Mouse (Mus musculus): Measurements from ENCODE around the gene Alox5ap. TPM values are rescaled to one million over a fixed set of nuclear protein-coding genes. Genes with fewer than 3 reads are reported as not detected.

Gene Alox5ap
- total and polyA plus RNA-seq, 3 experiments = 19.9 to 25.5 (median 21.1) TPM

GRCm38 (mm10) chr5:149312884-149313652, 48.5 kb downstream of the Alox5ap start:
- no peaks in the 10 kb centered on the region for H3K36me3 ChIP-seq (ENCODE audit: control insufficient read depth, insufficient read depth, low read length)
- 0 out of 2 replicates have a peak overlapping the region, but pooled peaks have one; percentile 8 for H3K4me3 ChIP-seq
- intact Hi-C loops (cut with DNase I) = no loop called here
- no peak overlapping the region for H3K27ac ChIP-seq
- H3K4me1 ChIP-seq (ENCODE audit: control insufficient read depth, insufficient read depth, low read length) = no peaks in the 10 kb centered on the region
- no peaks in the 10 kb centered on the region for H3K27me3 ChIP-seq (ENCODE audit: control insufficient read depth, insufficient read depth, low read length)
- H3K9ac ChIP-seq (ENCODE audit: low read depth, low read length) = peak overlapping the region; percentile 21; the same call in 1 of the 2 replicates
- TF ChIP-seq EP300 (IDR thresholded peaks at IDR 0.05; ENCODE audit: insufficient read depth, low read depth, low read length) (no peak), CTCF (IDR thresholded peaks at IDR 0.05) (no peak), POLR2A (IDR thresholded peaks at IDR 0.05; ENCODE audit: insufficient read depth, low read depth, low read length) (no peak)
- WGBS = 33% methylated on average over 23 of the region's 23 CpGs
- no peaks in the 10 kb centered on the region for H3K79me2 ChIP-seq (replicated peaks; ENCODE audit: control insufficient read depth, insufficient read depth, low read length)
- DNase-seq = peak; percentile 31 to 35

DNA sequence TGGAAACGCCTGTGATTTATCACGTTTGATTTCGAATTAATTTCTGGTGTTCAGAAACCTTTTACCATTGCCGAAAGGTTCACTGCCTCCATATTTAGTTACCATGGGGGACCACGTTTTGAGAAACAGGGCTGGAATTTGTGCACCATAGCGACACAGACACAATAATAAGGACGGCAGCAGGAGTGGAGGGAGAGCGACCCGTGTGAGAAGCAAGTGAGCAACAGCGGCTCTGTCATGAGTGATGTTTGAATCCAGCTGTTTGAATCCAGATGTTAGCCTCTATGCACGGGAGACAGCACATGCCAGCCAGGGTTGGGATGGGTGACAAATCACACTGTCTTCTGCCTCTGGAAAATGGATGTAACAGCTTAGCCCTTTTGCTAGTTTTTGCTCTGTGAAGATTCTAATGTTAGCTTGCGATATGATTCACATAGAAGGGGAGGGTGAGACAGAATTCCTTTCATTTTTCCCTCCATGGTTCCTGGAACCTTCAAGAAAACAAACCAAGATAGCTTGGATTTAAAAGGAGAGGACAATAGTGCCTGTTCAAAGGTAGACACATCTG, 50.0 kb downstream of the Alox5ap start:
- no peak for DNase-seq
- H3K27me3 ChIP-seq (ENCODE audit: control insufficient read depth, insufficient read depth, low read length) = no peaks in the 10 kb centered on the region
- H3K27ac ChIP-seq = no peak overlapping the region
- H3K4me1 ChIP-seq (ENCODE audit: control insufficient read depth, insufficient read depth, low read length) = no peaks in the 10 kb centered on the region
- WGBS = 77% methylated on average over 12 of the region's 12 CpGs
- no peaks in the 10 kb centered on the region for H3K79me2 ChIP-seq (replicated peaks; ENCODE audit: control insufficient read depth, insufficient read depth, low read length)
- TF ChIP-seq POLR2A (IDR thresholded peaks at IDR 0.05; ENCODE audit: insufficient read depth, low read depth, low read length) = no peak
- TF ChIP-seq EP300 (IDR thresholded peaks at IDR 0.05; ENCODE audit: insufficient read depth, low read depth, low read length) = no peak
- no peak overlapping the region for H3K4me3 ChIP-seq
- no peak overlapping the region for H3K9ac ChIP-seq (ENCODE audit: low read depth, low read length)
- intact Hi-C loops (cut with DNase I) = no loop called here
- no peaks in the 10 kb centered on the region for H3K36me3 ChIP-seq (ENCODE audit: control insufficient read depth, insufficient read depth, low read length)

DNA sequence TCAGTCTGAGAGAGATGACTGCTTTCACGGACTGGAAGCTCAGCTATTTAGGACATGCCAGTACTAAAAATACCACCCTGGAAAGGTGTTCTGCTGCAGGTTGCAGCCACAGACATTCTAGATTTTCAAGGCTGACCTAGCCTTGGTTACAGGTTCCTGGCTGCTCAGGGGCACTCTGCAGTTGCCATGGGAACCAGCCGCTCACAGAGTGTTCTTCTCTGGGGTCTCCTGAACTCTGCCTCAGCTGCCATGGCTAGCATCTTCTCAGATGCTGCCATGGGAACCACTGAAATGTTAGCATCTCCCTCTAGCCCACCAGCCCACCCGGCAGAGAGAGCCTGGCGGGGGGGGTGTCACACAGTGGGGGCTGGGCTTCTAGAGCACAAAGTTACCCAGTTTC, 52.4 kb downstream of the Alox5ap start:
- no peak overlapping the region for H3K9ac ChIP-seq (ENCODE audit: low read depth, low read length)
- no peaks in the 10 kb centered on the region for H3K79me2 ChIP-seq (replicated peaks; ENCODE audit: control insufficient read depth, insufficient read depth, low read length)
- no peak overlapping the region for H3K27ac ChIP-seq
- no peak overlapping the region for H3K4me3 ChIP-seq
- no peaks in the 10 kb centered on the region for H3K27me3 ChIP-seq (ENCODE audit: control insufficient read depth, insufficient read depth, low read length)
- no peaks in the 10 kb centered on the region for H3K36me3 ChIP-seq (ENCODE audit: control insufficient read depth, insufficient read depth, low read length)
- TF ChIP-seq CTCF (IDR thresholded peaks at IDR 0.05) (no peak), POLR2A (IDR thresholded peaks at IDR 0.05; ENCODE audit: insufficient read depth, low read depth, low read length) (no peak), EP300 (IDR thresholded peaks at IDR 0.05; ENCODE audit: insufficient read depth, low read depth, low read length) (no peak)
- peaks cover 9% of the 10 kb centered on the region for H3K4me1 ChIP-seq (ENCODE audit: control insufficient read depth, insufficient read depth, low read length)
- DNase-seq = no peak
- WGBS = 35% methylated on average over 4 of the region's 4 CpGs
- intact Hi-C loops (cut with DNase I) = no loop called here

GRCm38 (mm10) chr5:149319874-149320323, 55.3 kb downstream of the Alox5ap start:
- Histone ChIP-seq H3K9ac (ENCODE audit: low read depth, low read length) (no peak overlapping the region), H3K36me3 (ENCODE audit: control insufficient read depth, insufficient read depth, low read length) (no peaks in the 10 kb centered on the region), H3K79me2 (replicated peaks; ENCODE audit: control insufficient read depth, insufficient read depth, low read length) (no peaks in the 10 kb centered on the region), H3K27ac (peak overlapping the region; percentile 26; the same call in 1 of the 2 replicates), H3K27me3 (ENCODE audit: control insufficient read depth, insufficient read depth, low read length) (no peaks in the 10 kb centered on the region), H3K4me3 (no peak overlapping the region), H3K4me1 (ENCODE audit: control insufficient read depth, insufficient read depth, low read length) (peaks cover 11% of the 10 kb centered on the region)
- WGBS = 59% methylated on average over 9 of the region's 9 CpGs
- intact Hi-C loops (cut with DNase I) = no loop called here
- DNase-seq = no peak
- TF ChIP-seq EP300 (IDR thresholded peaks at IDR 0.05; ENCODE audit: insufficient read depth, low read depth, low read length) (no peak), POLR2A (IDR thresholded peaks at IDR 0.05; ENCODE audit: insufficient read depth, low read depth, low read length) (no peak), CTCF (IDR thresholded peaks at IDR 0.05) (no peak)

DNA sequence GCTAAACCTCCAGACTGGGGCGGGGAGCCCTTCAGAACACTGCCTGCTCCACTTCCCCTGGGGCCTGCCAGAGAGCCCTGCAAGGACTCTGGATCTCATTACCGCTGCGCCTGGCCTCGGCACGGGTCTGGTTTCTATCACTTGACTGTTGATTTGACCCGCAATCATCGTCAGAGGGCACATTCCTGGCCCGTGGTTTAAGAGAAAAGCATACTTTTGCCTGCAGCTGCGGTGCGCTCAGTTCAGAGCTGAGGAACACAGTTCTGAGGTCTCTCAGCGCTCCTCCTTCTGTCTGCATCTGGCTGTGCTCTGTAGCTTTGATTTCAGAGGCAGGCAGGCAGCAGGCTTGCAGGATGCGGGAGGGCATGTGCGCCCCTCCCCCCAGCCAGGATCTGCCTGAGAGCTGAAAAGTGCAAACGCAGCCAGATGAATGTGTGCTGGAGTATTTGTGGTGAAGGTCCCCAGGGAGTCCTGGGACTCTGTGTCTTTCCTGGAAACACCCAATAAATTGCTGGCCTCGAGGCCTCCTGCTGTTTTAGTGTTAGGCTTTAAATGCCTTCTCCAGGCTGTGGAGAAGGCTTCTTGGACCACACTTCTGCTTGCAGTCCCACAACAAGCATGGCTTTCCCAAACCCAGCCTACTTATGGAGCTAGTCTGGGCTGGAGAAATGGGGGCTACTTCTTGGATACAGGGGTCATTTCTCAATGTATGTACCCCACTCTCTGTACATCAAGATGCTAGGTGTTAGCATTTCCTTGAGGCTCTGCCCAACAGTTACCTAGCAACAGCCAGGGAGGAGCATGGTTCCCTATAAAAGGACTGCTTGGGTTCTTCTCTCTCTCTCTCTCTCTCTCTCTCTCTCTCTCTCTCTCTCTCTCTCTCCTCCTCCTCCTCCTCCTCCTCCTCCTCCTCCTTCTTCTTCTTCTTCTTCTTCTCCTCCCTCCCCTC, 56.2 kb downstream of the Alox5ap start:
- Histone ChIP-seq H3K79me2 (replicated peaks; ENCODE audit: control insufficient read depth, insufficient read depth, low read length) (no peaks in the 10 kb centered on the region), H3K27ac (peak overlapping the region; percentile 26; the same call in 1 of the 2 replicates), H3K9ac (ENCODE audit: low read depth, low read length) (no peak overlapping the region), H3K4me1 (ENCODE audit: control insufficient read depth, insufficient read depth, low read length) (peaks cover 11% of the 10 kb centered on the region), H3K4me3 (no peak overlapping the region; the same call in 1 of the 2 replicates), H3K36me3 (ENCODE audit: control insufficient read depth, insufficient read depth, low read length) (no peaks in the 10 kb centered on the region), H3K27me3 (ENCODE audit: control insufficient read depth, insufficient read depth, low read length) (no peaks in the 10 kb centered on the region)
- peak; percentile 64 to 76 for DNase-seq
- WGBS = 4% methylated on average over 15 of the region's 15 CpGs
- peak; percentile 69 for TF ChIP-seq EP300 (IDR thresholded peaks at IDR 0.05; ENCODE audit: insufficient read depth, low read depth, low read length)
- TF ChIP-seq CTCF (IDR thresholded peaks at IDR 0.05) = no peak
- intact Hi-C loops (cut with DNase I) = no loop called here
